Mouse (Mus musculus): ENCODE results near the gene Eapp.

Gene Eapp

DNA sequence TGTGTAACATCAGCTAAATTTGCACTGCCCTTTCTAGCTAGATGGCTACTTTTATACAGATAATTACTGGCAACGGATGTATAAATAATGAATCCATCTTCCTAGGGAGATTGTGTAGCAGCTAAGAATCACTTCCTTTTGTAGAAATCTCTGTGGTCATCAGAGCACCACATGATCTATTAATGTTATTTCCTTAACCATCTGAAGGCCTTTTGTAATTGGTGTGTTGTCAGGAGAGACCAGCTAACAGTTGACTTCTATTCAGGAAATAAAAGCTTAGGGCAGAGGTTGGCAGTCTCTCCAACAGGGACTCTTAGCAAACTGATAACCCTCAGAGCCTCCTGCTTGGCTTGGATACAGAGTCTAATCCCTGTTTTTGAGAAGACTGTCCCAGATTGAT lies 58.7 kb downstream of the Eapp start:
- DNase-seq (ENCODE audit: low spot score), result no peak

DNA sequence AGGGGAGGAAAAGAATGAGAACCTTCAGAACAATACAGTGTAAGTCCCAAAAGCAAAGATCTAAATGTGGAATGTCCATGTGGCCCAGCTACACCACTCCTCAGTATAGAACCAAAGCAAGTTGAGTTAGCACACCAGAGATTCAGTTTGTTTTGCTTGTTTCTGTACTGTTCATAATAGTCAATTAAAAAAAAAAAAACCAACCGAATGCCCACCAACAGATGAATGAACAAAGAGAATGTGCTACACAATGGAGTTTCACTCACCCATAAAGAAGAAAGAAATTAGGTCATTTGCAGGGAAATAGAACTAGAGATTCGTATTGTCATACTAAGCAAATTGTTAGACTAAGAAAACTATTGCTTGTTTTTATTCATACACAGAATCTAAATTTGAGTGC lies 63.6 kb downstream of the Eapp start:
- DNase-seq (ENCODE audit: low spot score), result no peak

DNA sequence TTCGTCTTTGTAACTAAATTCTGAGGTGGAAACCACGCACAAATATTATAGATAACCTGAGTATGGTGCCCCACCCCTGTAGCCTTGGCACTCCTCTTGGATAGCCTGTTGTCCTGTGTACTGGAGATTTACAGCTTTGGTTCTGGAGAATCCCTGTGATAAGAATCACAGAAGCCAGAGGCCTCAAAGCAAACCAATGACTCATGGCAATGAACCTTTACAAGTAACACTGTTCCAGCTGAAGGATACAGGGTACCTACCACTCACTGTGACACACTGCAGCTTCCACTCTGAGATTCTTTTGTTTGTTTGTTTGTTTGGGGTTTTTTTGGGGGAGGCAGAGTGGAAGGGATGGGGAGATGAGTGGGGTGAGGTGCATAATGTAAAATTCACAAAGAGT lies 73.8 kb downstream of the Eapp start:
- no peak for DNase-seq (ENCODE audit: low spot score)
